10 mouse cellular contexts compared by ENCODE assay signal in genomic region chr2:93032651-93033050, GRCm38 (mm10). TPM values are rescaled to one million over a fixed set of nuclear protein-coding genes. Genes with fewer than 3 reads are reported as not detected.
DNase-seq lines count a peak whose midpoint lies in the region; ATAC-seq lines count a peak whose summit lies in the region.
"Had no signal": no experiment of that assay in that cellular context is flagged by ENCODE, and none has a peak within 500 bp of the region (broad histone marks: within the 10 kb centered on the region; RNA-seq: fewer than 3 reads in every experiment).

No protein-coding gene starts in this region.

- DNase-seq in lung, postnatal 25 days (ENCODE audit: low spot score), result no peak
- DNase-seq in gastrocnemius, adult 8-10 months (ENCODE audit: low spot score in 2 of 2), result peak; percentile 57 to 74
- peak; percentile 67 for DNase-seq in kidney, adult 11 months
- peak; percentile 59 for DNase-seq in lung, postnatal 36 days
- DNase-seq: liver, postnatal 0 days; thymus, postnatal 14 days had no signal

- no peak overlapping the region for H3K4me3 ChIP-seq in lung, embryonic 15.5 days
- no peak overlapping the region for H3K4me3 ChIP-seq in midbrain, embryonic 16.5 days (ENCODE audit: low read depth, low read length)

- peaks cover 75% of the 10 kb centered on the region for H3K4me1 ChIP-seq in lung, embryonic 15.5 days
- peaks cover 15% of the 10 kb centered on the region; the same call in 1 of the 2 replicates for H3K4me1 ChIP-seq in midbrain, embryonic 16.5 days (ENCODE audit: control insufficient read depth, insufficient read depth, low read length)

- no peak overlapping the region for H3K4me2 ChIP-seq in lung, embryonic 15.5 days
- no peak overlapping the region for H3K4me2 ChIP-seq in midbrain, embryonic 16.5 days (ENCODE audit: low read length)

- ATAC-seq in lung, embryonic 15.5 days (ENCODE audit: borderline replicate concordance, extremely low read depth, low FRiP score, low TSS enrichment), result no peak
- no peak for ATAC-seq in erythroblast, adult 5-6 weeks (replicated peaks; ENCODE audit: low FRiP score, poor library complexity, severe bottlenecking)
- no peak for ATAC-seq in erythroid progenitor cell, adult 5-6 weeks (replicated peaks; ENCODE audit: low FRiP score, poor library complexity, severe bottlenecking)
- no peak for ATAC-seq in midbrain, embryonic 16.5 days
- ATAC-seq: liver, postnatal 0 days had no signal

- 61% methylated on average over 11 of the region's 11 CpGs for WGBS in lung, embryonic 15.5 days
- 68% methylated on average over 11 of the region's 11 CpGs for WGBS in midbrain, embryonic 16.5 days

- no peaks in the 10 kb centered on the region for H3K36me3 ChIP-seq in lung, embryonic 15.5 days
- H3K36me3 ChIP-seq in midbrain, embryonic 16.5 days (ENCODE audit: control insufficient read depth, insufficient read depth, low read length), result no peaks in the 10 kb centered on the region

- peak overlapping the region; percentile 58 for H3K27ac ChIP-seq in lung, embryonic 15.5 days
- H3K27ac ChIP-seq in midbrain, embryonic 16.5 days (ENCODE audit: low read length), result no peak overlapping the region

- H3K9me3 ChIP-seq in lung, embryonic 15.5 days, result no peaks in the 10 kb centered on the region
- no peaks in the 10 kb centered on the region for H3K9me3 ChIP-seq in midbrain, embryonic 16.5 days (replicated peaks; ENCODE audit: control insufficient read depth, low read length, poor library complexity, severe bottlenecking)

- no peak overlapping the region for H3K9ac ChIP-seq in lung, embryonic 15.5 days
- no peak overlapping the region for H3K9ac ChIP-seq in midbrain, embryonic 16.5 days (ENCODE audit: low read depth, low read length)
- H3K9ac ChIP-seq: liver, postnatal 0 days had no signal

- H3K27me3 ChIP-seq in lung, embryonic 15.5 days, result no peaks in the 10 kb centered on the region
- no peaks in the 10 kb centered on the region for H3K27me3 ChIP-seq in midbrain, embryonic 16.5 days (ENCODE audit: control insufficient read depth, insufficient read depth, low read depth, low read length)

RNA-seq across cellular contexts. Expression of gene Prdm11, which starts 13.3 kb away (rescaled TPM):
- 6.5 and 7.2 TPM in 2 replicates for polyA plus RNA-seq in lung, embryonic 15.5 days (2015; fragmentation: Nextera tagmentation; extraction: Ambion mirVana)
- under 1 TPM; 0.27 to 0.97 (median 0.53) TPM for total RNA-seq in gastrocnemius, adult 8-10 months (2022)
- 0.19 and 0.63 TPM in 2 replicates for total RNA-seq in erythroblast, adult 5-6 weeks (2015; ENCODE audit: low replicate concordance)
- 0.77 and 0.98 TPM in 2 replicates for total RNA-seq in erythroblast, adult 5-6 weeks (2017; ENCODE audit: low replicate concordance)
- total RNA-seq in erythroid progenitor cell, adult 5-6 weeks (2015; ENCODE audit: low replicate concordance), result 0.84 and 2.2 TPM in 2 replicates
- 0.26 and 7.7 TPM in 2 replicates for total RNA-seq in erythroid progenitor cell, adult 5-6 weeks (2017; ENCODE audit: low replicate concordance)
- 2.1 and 2.6 TPM in 2 replicates for polyA plus RNA-seq in midbrain, embryonic 16.5 days (2015; fragmentation: Nextera tagmentation; extraction: Ambion mirVana)
